Mouse (Mus musculus) heart, embryonic 10.5 days (tissue): ENCODE measurements around the gene Skor1. TPM values are rescaled to one million over a fixed set of nuclear protein-coding genes. Genes with fewer than 3 reads are reported as not detected.

Source experiments
- DNase-seq: peaks from one replicate; pipeline ENCODE4 v3.0.0-alpha.2; 2017; ENCODE audit warnings: low spot score
- H3K27ac ChIP-seq: fragments of 300-500 bp; sonication (generic); 2 replicates; pipeline ENCODE4 v1.5.1; 2016; ENCODE audit warnings: mild to moderate bottlenecking
- H3K27me3 ChIP-seq: fragments of 300-500 bp; sonication (generic); 2 replicates; pipeline ENCODE4 v1.6.1; 2016; ENCODE audit warnings: mild to moderate bottlenecking; ENCODE audit not compliant: poor library complexity, insufficient read depth, severe bottlenecking
- H3K36me3 ChIP-seq: fragments of 300-500 bp; sonication (generic); 2 replicates; pipeline ENCODE4 v1.6.1; 2016; ENCODE audit warnings: mild to moderate bottlenecking, moderate library complexity
- H3K4me1 ChIP-seq: fragments of 300-500 bp; sonication (generic); 2 replicates; pipeline ENCODE4 v1.6.1; 2016; ENCODE audit warnings: mild to moderate bottlenecking
- H3K4me3 ChIP-seq: fragments of 300-500 bp; sonication (generic); 2 replicates; pipeline ENCODE4 v1.5.1; 2016; ENCODE audit warnings: mild to moderate bottlenecking, moderate library complexity
- H3K9me3 ChIP-seq: fragments of 300-500 bp; sonication (generic); 2 replicates; pipeline ENCODE4 v1.6.1; 2016; ENCODE audit warnings: mild to moderate bottlenecking, moderate library complexity
- WGBS: fragments of 180-500 bp; shearing (Covaris S2); methylation state at CpG from one replicate; pipeline ENCODE4 v1.1.7; 2016; 5-methylcytosine and 5-hydroxymethylcytosine counted together
- polyA plus RNA-seq: library from polyadenylated mRNA; unstranded; fragments of >200 nt; fragmentation: Nextera tagmentation; extraction: Ambion mirVana; gene quantifications from 2 replicates; pipeline ENCODE4 v1.2.1, GENCODE M21; 2016

Gene Skor1
- polyA plus RNA-seq, 1 experiment from 2014 or later = 0.06 TPM

DNA sequence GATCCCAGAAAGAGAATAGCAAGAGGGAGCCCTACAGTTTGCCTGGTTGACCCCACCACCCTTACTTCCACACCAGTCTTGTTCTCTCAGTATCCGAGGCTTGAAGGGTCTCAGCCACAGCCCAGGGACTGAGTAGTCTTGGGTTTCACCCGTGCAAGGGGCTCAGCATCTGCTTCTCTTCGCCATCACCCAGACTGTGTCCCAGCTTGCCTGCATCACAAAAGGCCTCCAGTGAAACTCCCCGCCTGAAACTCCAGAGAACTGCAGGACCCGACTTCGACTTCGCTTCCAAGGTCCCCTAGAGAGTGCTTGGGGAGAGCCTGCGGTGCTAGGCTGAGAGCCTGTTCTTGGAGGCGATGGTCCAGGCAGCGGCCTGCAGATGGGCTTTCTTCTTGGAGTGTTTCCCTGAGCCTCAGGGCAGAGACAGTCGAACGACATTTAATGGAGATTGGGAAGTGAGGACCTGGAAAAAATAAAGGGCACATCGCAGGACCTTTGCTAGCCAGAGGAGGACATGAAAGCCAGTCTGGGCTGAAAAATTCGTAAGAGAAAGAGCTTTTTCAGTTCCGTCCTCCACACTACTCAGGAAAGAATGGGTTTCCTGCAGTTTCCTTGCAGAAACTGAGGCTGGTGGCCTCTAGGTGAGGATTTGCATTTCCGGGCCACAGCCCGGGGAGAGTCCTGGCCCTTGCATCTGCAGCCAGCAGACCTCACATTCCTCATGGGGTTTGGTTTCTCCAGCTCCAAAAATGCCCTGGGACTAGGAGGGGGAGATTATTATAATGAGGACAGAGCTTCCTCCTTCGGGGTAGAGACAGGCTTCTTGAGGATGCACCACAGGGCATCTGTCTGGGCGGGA is 11.8 kb downstream of the Skor1 start:
- no peak for DNase-seq
- Histone ChIP-seq H3K27me3 (peaks cover 86% of the 10 kb centered on the region), H3K4me3 (0 out of 2 replicates have a peak overlapping the region, but pooled peaks have one; percentile 12), H3K9me3 (no peaks in the 10 kb centered on the region), H3K27ac (no peak overlapping the region), H3K4me1 (peaks cover 41% of the 10 kb centered on the region), H3K36me3 (no peaks in the 10 kb centered on the region)
- 2% methylated on average over 19 of the region's 19 CpGs for WGBS

DNA sequence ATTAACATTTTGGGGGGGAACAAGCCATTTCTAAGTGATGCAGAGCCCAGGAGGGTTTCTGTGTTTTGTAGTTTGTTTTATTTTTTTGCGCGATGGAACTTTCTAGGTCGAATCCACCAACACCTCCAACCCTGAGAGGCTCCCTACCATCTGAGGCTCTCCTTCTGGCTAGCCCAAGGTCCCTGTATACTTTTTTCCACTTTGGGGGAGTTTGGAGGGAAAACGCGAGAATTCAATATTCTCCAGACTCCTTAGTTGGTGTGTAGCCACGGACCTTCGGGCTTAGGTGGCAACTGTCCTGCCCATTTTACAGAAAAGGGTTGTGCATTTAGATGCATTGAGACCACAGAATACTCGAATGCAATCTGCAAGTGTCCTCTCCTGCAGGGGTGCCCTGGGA is 12.5 kb downstream of the Skor1 start:
- Histone ChIP-seq H3K27ac (no peak overlapping the region), H3K4me1 (peaks cover 41% of the 10 kb centered on the region), H3K27me3 (peaks cover 84% of the 10 kb centered on the region), H3K4me3 (no peak overlapping the region), H3K9me3 (no peaks in the 10 kb centered on the region), H3K36me3 (no peaks in the 10 kb centered on the region)
- no peak for DNase-seq
- WGBS = 6% methylated on average over 8 of the region's 8 CpGs

- under 1% methylated on average over 16 of the region's 16 CpGs for WGBS
- H3K4me1 ChIP-seq = peaks cover 41% of the 10 kb centered on the region
- DNase-seq = no peak
These were observed 13.0 kb downstream of the Skor1 start for GRCm38 (mm10) chr9:63135801-63136200.

GRCm38 (mm10) chr9:63135356-63135755 is 13.4 kb downstream of the Skor1 start:
- H3K27me3 ChIP-seq = peaks cover 84% of the 10 kb centered on the region
- H3K4me1 ChIP-seq = peaks cover 41% of the 10 kb centered on the region
- 2% methylated on average over 11 of the region's 11 CpGs for WGBS
- H3K4me3 ChIP-seq = peak overlapping the region; percentile 47
- no peaks in the 10 kb centered on the region for H3K9me3 ChIP-seq
- H3K36me3 ChIP-seq = no peaks in the 10 kb centered on the region
- DNase-seq = no peak
- no peak overlapping the region for H3K27ac ChIP-seq

More at GRCm38 (mm10) chr9:63135801-63136200, 13.0 kb downstream of the Skor1 start:
- no peaks in the 10 kb centered on the region for H3K36me3 ChIP-seq
- peak overlapping the region; percentile 47 for H3K4me3 ChIP-seq
- no peak overlapping the region for H3K27ac ChIP-seq
- H3K9me3 ChIP-seq = no peaks in the 10 kb centered on the region
- peaks cover 84% of the 10 kb centered on the region for H3K27me3 ChIP-seq

- WGBS = 19% methylated on average over 6 of the region's 6 CpGs
- Histone ChIP-seq H3K4me3 (peak overlapping the region; percentile 73), H3K36me3 (no peaks in the 10 kb centered on the region), H3K4me1 (peaks cover 37% of the 10 kb centered on the region), H3K27ac (no peak overlapping the region), H3K9me3 (no peaks in the 10 kb centered on the region), H3K27me3 (peaks cover 72% of the 10 kb centered on the region)
- no peak for DNase-seq
These were observed 15.1 kb downstream of the Skor1 start for GRCm38 (mm10) chr9:63133659-63134058.

- Histone ChIP-seq H3K4me3 (peak overlapping the region; percentile 73), H3K9me3 (no peaks in the 10 kb centered on the region), H3K36me3 (no peaks in the 10 kb centered on the region), H3K27me3 (peaks cover 65% of the 10 kb centered on the region), H3K27ac (peak overlapping the region; percentile 88), H3K4me1 (peaks cover 32% of the 10 kb centered on the region; the same call in 1 of the 2 replicates)
- DNase-seq = peak; percentile 96
- under 1% methylated on average over 48 of the region's 48 CpGs for WGBS
These were observed 15.8 kb downstream of the Skor1 start for GRCm38 (mm10) chr9:63132673-63133601.

- peak; percentile 84 for DNase-seq
- WGBS = 2% methylated on average over 28 of the region's 28 CpGs
- Histone ChIP-seq H3K27me3 (peaks cover 56% of the 10 kb centered on the region), H3K27ac (peak overlapping the region; percentile 88), H3K4me3 (peak overlapping the region; percentile 73), H3K9me3 (no peaks in the 10 kb centered on the region), H3K36me3 (no peaks in the 10 kb centered on the region), H3K4me1 (peaks cover 24% of the 10 kb centered on the region; the same call in 1 of the 2 replicates)
These were observed 16.7 kb downstream of the Skor1 start for GRCm38 (mm10) chr9:63131957-63132602.

DNA sequence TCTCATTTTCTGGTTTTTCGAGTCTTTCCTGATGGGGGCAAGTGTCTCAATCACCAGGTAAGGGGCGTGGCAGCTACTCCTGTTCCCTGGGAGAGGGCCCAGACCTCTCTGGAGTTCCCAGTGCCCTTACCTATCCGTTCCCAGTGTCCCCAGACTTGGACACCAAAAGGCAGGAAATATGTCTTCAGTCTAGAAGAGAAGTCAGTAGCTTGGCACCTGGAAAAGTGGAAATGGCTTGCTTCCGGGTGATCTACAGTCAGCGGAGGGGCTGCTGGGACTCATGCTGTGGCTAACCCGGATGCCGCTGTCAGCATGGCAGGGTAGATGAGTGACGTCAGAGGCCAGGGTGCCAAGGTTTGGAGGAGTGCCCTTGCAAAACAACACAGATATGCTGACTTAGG is 19.1 kb downstream of the Skor1 start:
- Histone ChIP-seq H3K4me3 (no peak overlapping the region), H3K4me1 (peaks cover 15% of the 10 kb centered on the region), H3K36me3 (no peaks in the 10 kb centered on the region), H3K9me3 (no peaks in the 10 kb centered on the region), H3K27ac (no peak overlapping the region), H3K27me3 (peaks cover 32% of the 10 kb centered on the region)
- 66% methylated on average over 8 of the region's 8 CpGs for WGBS
- DNase-seq = no peak

- Histone ChIP-seq H3K36me3 (no peaks in the 10 kb centered on the region), H3K4me3 (peak overlapping the region; percentile 66; the same call in 1 of the 2 replicates), H3K27ac (peak overlapping the region; percentile 88; the same call in 1 of the 2 replicates), H3K4me1 (peaks cover 8% of the 10 kb centered on the region), H3K9me3 (no peaks in the 10 kb centered on the region), H3K27me3 (no peaks in the 10 kb centered on the region)
- 28% methylated on average over 9 of the region's 9 CpGs for WGBS
- no peak for DNase-seq
These were observed 24.2 kb downstream of the Skor1 start for GRCm38 (mm10) chr9:63124512-63124911.

DNA sequence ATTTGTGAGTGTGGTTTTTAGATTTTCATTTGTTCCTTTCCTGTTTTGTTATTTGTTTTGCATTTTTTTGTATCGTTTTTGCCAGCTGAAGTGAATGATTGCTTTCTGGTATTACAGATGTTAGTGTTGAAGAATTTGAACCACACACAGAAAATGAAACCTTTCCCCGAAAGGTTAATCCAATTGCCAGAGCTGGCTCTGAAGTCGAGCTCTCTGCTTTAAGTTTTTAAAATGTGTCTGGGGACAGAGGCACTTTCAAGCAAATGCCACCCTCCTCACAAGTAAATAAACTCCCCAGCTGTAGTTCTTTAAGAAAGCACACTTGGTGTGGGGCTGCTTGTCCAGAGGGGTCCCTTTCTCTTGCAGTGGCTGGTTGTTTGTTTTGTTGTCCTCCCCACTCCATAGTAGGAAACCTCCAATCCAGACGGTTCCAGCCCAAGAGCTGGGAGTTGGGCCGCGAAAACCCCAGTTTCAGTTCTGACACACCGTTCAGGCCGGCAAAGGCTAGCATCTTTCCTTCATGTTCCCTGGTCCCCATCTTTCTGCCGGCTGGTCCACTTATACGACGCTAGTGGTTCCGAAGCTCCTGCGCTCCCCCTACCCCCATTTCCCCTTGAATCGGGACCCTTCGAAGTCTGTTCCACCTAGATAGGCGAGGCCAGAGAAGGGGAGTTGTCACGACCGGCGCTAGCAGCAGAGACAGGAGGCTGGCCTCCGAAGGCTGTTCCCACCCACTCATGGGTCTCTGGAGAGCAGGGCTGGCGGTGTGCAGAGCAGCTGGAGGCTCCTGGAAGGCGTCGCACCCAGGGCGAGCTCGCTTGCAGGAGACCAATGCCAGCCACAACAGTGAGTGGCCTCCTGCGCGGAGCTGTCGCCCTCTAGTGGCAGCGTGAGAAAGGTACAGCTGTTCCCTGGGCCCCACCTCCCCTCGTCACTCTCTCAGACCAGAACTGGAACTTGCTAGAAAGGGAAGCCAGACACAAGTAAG is 25.0 kb downstream of the Skor1 start:
- peak overlapping the region; percentile 88 for H3K27ac ChIP-seq

GRCm38 (mm10) chr9:63122161-63122833 is 26.5 kb downstream of the Skor1 start:
- Histone ChIP-seq H3K4me3 (no peak overlapping the region), H3K27ac (no peak overlapping the region), H3K4me1 (peaks cover 8% of the 10 kb centered on the region), H3K36me3 (no peaks in the 10 kb centered on the region), H3K27me3 (no peaks in the 10 kb centered on the region), H3K9me3 (no peaks in the 10 kb centered on the region)
- WGBS = 63% methylated on average over 8 of the region's 8 CpGs
- no peak for DNase-seq

More for the DNA sequence above, 25.0 kb downstream of the Skor1 start:
- H3K27me3 ChIP-seq = no peaks in the 10 kb centered on the region
- 6% methylated on average over 30 of the region's 30 CpGs for WGBS
- peak overlapping the region; percentile 66 for H3K4me3 ChIP-seq
- no peaks in the 10 kb centered on the region for H3K9me3 ChIP-seq
- peaks cover 8% of the 10 kb centered on the region for H3K4me1 ChIP-seq
- DNase-seq = peak; percentile 97
- H3K36me3 ChIP-seq = no peaks in the 10 kb centered on the region
